Mouse (Mus musculus): ENCODE measurements around the gene Atp4b. TPM values are rescaled to one million over a fixed set of nuclear protein-coding genes. Genes with fewer than 3 reads are reported as not detected.

Atp4b gene
- polyA plus RNA-seq, 1 experiment from 2014 or later: 59.5 TPM

- Histone ChIP-seq H3K9me3 (replicated peaks; ENCODE audit: control insufficient read depth, low read length) (no peaks in the 10 kb centered on the region), H3K9ac (ENCODE audit: low read length) (no peak overlapping the region), H3K27ac (ENCODE audit: low read length) (no peak overlapping the region), H3K27me3 (ENCODE audit: control insufficient read depth, insufficient read depth, low read length) (no peaks in the 10 kb centered on the region), H3K4me2 (ENCODE audit: low read depth, low read length) (no peak overlapping the region), H3K36me3 (ENCODE audit: control insufficient read depth, insufficient read depth, low read length) (peaks cover 58% of the 10 kb centered on the region), H3K4me3 (replicated peaks; ENCODE audit: low read length) (no peak overlapping the region), H3K4me1 (ENCODE audit: control insufficient read depth, insufficient read depth, low read length) (no peaks in the 10 kb centered on the region)
- ATAC-seq (ENCODE audit: insufficient read depth, low FRiP score): no peak
- 90% methylated on average over 7 of the region's 7 CpGs for WGBS
These were observed 36.4 kb downstream of the Atp4b start for GRCm38 (mm10) chr8:13360213-13360612.

GRCm38 (mm10) chr8:13356681-13357080 lies 39.9 kb downstream of the Atp4b start:
- H3K9me3 ChIP-seq (replicated peaks; ENCODE audit: control insufficient read depth, low read length): no peaks in the 10 kb centered on the region
- H3K9ac ChIP-seq (ENCODE audit: low read length): no peak overlapping the region
- 70% methylated on average over 10 of the region's 10 CpGs for WGBS
- no peaks in the 10 kb centered on the region for H3K4me1 ChIP-seq (ENCODE audit: control insufficient read depth, insufficient read depth, low read length)
- H3K36me3 ChIP-seq (ENCODE audit: control insufficient read depth, insufficient read depth, low read length): peaks cover 36% of the 10 kb centered on the region
- no peak overlapping the region for H3K4me2 ChIP-seq (ENCODE audit: low read depth, low read length)
- H3K4me3 ChIP-seq (replicated peaks; ENCODE audit: low read length): no peak overlapping the region
- ATAC-seq (ENCODE audit: insufficient read depth, low FRiP score): 0 out of 2 replicates have a peak, but pooled peaks have one; percentile 16
- no peaks in the 10 kb centered on the region for H3K27me3 ChIP-seq (ENCODE audit: control insufficient read depth, insufficient read depth, low read length)
- H3K27ac ChIP-seq (ENCODE audit: low read length): no peak overlapping the region

- H3K4me2 ChIP-seq (ENCODE audit: low read depth, low read length): no peak overlapping the region
- H3K27me3 ChIP-seq (ENCODE audit: control insufficient read depth, insufficient read depth, low read length): no peaks in the 10 kb centered on the region
- no peak overlapping the region for H3K4me3 ChIP-seq (replicated peaks; ENCODE audit: low read length)
- no peaks in the 10 kb centered on the region for H3K4me1 ChIP-seq (ENCODE audit: control insufficient read depth, insufficient read depth, low read length)
- H3K27ac ChIP-seq (ENCODE audit: low read length): no peak overlapping the region
- 74% methylated on average over 6 of the region's 6 CpGs for WGBS
- H3K36me3 ChIP-seq (ENCODE audit: control insufficient read depth, insufficient read depth, low read length): peaks cover 31% of the 10 kb centered on the region
- H3K9ac ChIP-seq (ENCODE audit: low read length): no peak overlapping the region
- no peaks in the 10 kb centered on the region for H3K9me3 ChIP-seq (replicated peaks; ENCODE audit: control insufficient read depth, low read length)
- no peak for ATAC-seq (ENCODE audit: insufficient read depth, low FRiP score)
These were observed 40.4 kb downstream of the Atp4b start for GRCm38 (mm10) chr8:13356221-13356620.

GRCm38 (mm10) chr8:13353883-13354282 lies 42.7 kb downstream of the Atp4b start:
- Histone ChIP-seq H3K4me2 (ENCODE audit: low read depth, low read length) (no peak overlapping the region), H3K27ac (ENCODE audit: low read length) (no peak overlapping the region), H3K4me3 (replicated peaks; ENCODE audit: low read length) (no peak overlapping the region), H3K27me3 (ENCODE audit: control insufficient read depth, insufficient read depth, low read length) (no peaks in the 10 kb centered on the region), H3K36me3 (ENCODE audit: control insufficient read depth, insufficient read depth, low read length) (peaks cover 15% of the 10 kb centered on the region; the same call in 1 of the 2 replicates), H3K9me3 (replicated peaks; ENCODE audit: control insufficient read depth, low read length) (no peaks in the 10 kb centered on the region), H3K9ac (ENCODE audit: low read length) (no peak overlapping the region), H3K4me1 (ENCODE audit: control insufficient read depth, insufficient read depth, low read length) (no peaks in the 10 kb centered on the region)
- no peak for ATAC-seq (ENCODE audit: insufficient read depth, low FRiP score)
- 78% methylated on average over 4 of the region's 4 CpGs for WGBS

- 82% methylated on average over 9 of the region's 9 CpGs for WGBS
- Histone ChIP-seq H3K27ac (ENCODE audit: low read length) (no peak overlapping the region), H3K4me2 (ENCODE audit: low read depth, low read length) (no peak overlapping the region), H3K36me3 (ENCODE audit: control insufficient read depth, insufficient read depth, low read length) (peaks cover 11% of the 10 kb centered on the region; the same call in 1 of the 2 replicates), H3K9me3 (replicated peaks; ENCODE audit: control insufficient read depth, low read length) (no peaks in the 10 kb centered on the region), H3K9ac (ENCODE audit: low read length) (no peak overlapping the region), H3K4me3 (replicated peaks; ENCODE audit: low read length) (no peak overlapping the region), H3K4me1 (ENCODE audit: control insufficient read depth, insufficient read depth, low read length) (no peaks in the 10 kb centered on the region), H3K27me3 (ENCODE audit: control insufficient read depth, insufficient read depth, low read length) (no peaks in the 10 kb centered on the region)
- ATAC-seq (ENCODE audit: insufficient read depth, low FRiP score): no peak
These were observed 43.3 kb downstream of the Atp4b start for GRCm38 (mm10) chr8:13353155-13353833.

GRCm38 (mm10) chr8:13352601-13353000 lies 44.0 kb downstream of the Atp4b start:
- ATAC-seq (ENCODE audit: insufficient read depth, low FRiP score): no peak
- no peaks in the 10 kb centered on the region for H3K4me1 ChIP-seq (ENCODE audit: control insufficient read depth, insufficient read depth, low read length)
- H3K9me3 ChIP-seq (replicated peaks; ENCODE audit: control insufficient read depth, low read length): no peaks in the 10 kb centered on the region
- no peak overlapping the region for H3K27ac ChIP-seq (ENCODE audit: low read length)
- no peak overlapping the region for H3K4me3 ChIP-seq (replicated peaks; ENCODE audit: low read length)
- no peaks in the 10 kb centered on the region for H3K27me3 ChIP-seq (ENCODE audit: control insufficient read depth, insufficient read depth, low read length)
- H3K9ac ChIP-seq (ENCODE audit: low read length): 0 out of 2 replicates have a peak overlapping the region, but pooled peaks have one; percentile 7
- no peak overlapping the region for H3K4me2 ChIP-seq (ENCODE audit: low read depth, low read length)
- H3K36me3 ChIP-seq (ENCODE audit: control insufficient read depth, insufficient read depth, low read length): peaks cover 11% of the 10 kb centered on the region
- WGBS: 76% methylated on average over 8 of the region's 8 CpGs

- 85% methylated on average over 5 of the region's 5 CpGs for WGBS
- no peaks in the 10 kb centered on the region for H3K4me1 ChIP-seq (ENCODE audit: control insufficient read depth, insufficient read depth, low read length)
- no peak overlapping the region for H3K4me3 ChIP-seq (replicated peaks; ENCODE audit: low read length)
- H3K27ac ChIP-seq (ENCODE audit: low read length): no peak overlapping the region
- H3K9ac ChIP-seq (ENCODE audit: low read length): no peak overlapping the region
- no peak for ATAC-seq (ENCODE audit: insufficient read depth, low FRiP score)
- no peaks in the 10 kb centered on the region for H3K9me3 ChIP-seq (replicated peaks; ENCODE audit: control insufficient read depth, low read length)
- peaks cover 19% of the 10 kb centered on the region for H3K36me3 ChIP-seq (ENCODE audit: control insufficient read depth, insufficient read depth, low read length)
- no peak overlapping the region for H3K4me2 ChIP-seq (ENCODE audit: low read depth, low read length)
- no peaks in the 10 kb centered on the region for H3K27me3 ChIP-seq (ENCODE audit: control insufficient read depth, insufficient read depth, low read length)
These were observed 45.0 kb downstream of the Atp4b start for GRCm38 (mm10) chr8:13351593-13351992.

GRCm38 (mm10) chr8:13350052-13350451 lies 46.6 kb downstream of the Atp4b start:
- Histone ChIP-seq H3K4me2 (ENCODE audit: low read depth, low read length) (no peak overlapping the region), H3K36me3 (ENCODE audit: control insufficient read depth, insufficient read depth, low read length) (peaks cover 17% of the 10 kb centered on the region), H3K9ac (ENCODE audit: low read length) (no peak overlapping the region), H3K9me3 (replicated peaks; ENCODE audit: control insufficient read depth, low read length) (no peaks in the 10 kb centered on the region), H3K4me3 (replicated peaks; ENCODE audit: low read length) (no peak overlapping the region), H3K27ac (ENCODE audit: low read length) (no peak overlapping the region), H3K4me1 (ENCODE audit: control insufficient read depth, insufficient read depth, low read length) (no peaks in the 10 kb centered on the region), H3K27me3 (ENCODE audit: control insufficient read depth, insufficient read depth, low read length) (no peaks in the 10 kb centered on the region)
- no peak for ATAC-seq (ENCODE audit: insufficient read depth, low FRiP score)
- 88% methylated on average over 7 of the region's 7 CpGs for WGBS

GRCm38 (mm10) chr8:13343134-13343533 lies 53.5 kb downstream of the Atp4b start:
- WGBS: 91% methylated on average over 4 of the region's 4 CpGs
- no peak overlapping the region for H3K4me3 ChIP-seq (replicated peaks; ENCODE audit: low read length)
- peaks cover 9% of the 10 kb centered on the region; the same call in 1 of the 2 replicates for H3K4me1 ChIP-seq (ENCODE audit: control insufficient read depth, insufficient read depth, low read length)
- H3K27ac ChIP-seq (ENCODE audit: low read length): no peak overlapping the region
- H3K9me3 ChIP-seq (replicated peaks; ENCODE audit: control insufficient read depth, low read length): no peaks in the 10 kb centered on the region
- H3K27me3 ChIP-seq (ENCODE audit: control insufficient read depth, insufficient read depth, low read length): no peaks in the 10 kb centered on the region
- ATAC-seq (ENCODE audit: insufficient read depth, low FRiP score): no peak
- H3K4me2 ChIP-seq (ENCODE audit: low read depth, low read length): no peak overlapping the region
- H3K36me3 ChIP-seq (ENCODE audit: control insufficient read depth, insufficient read depth, low read length): peaks cover 16% of the 10 kb centered on the region; the same call in 1 of the 2 replicates
- H3K9ac ChIP-seq (ENCODE audit: low read length): no peak overlapping the region
